Mouse (Mus musculus): ENCODE data around the gene Rasgrf1.

GRCm38 (mm10) chr9:89909131-89910010 is at the start of gene Rasgrf1:
- TF ChIP-seq GATA1 (IDR thresholded peaks at IDR 0.05; ENCODE audit: low read length), result no peak
- TF ChIP-seq TAL1 (IDR thresholded peaks at IDR 0.05; ENCODE audit: low read length), result no peak

Data from erythroblast, embryonic 14.5 days (primary cell).